Mouse (Mus musculus) small intestine, adult 2 months (tissue): Measurements from ENCODE around the gene Rras2.

Experiments used
- CTCF ChIP-seq: fragments of 200-500 bp; IDR thresholded peaks from 2 replicates; pipeline ENCODE4 v1.5.1; 2012; ENCODE audit warnings: low read depth, mild to moderate bottlenecking, control low read depth, inconsistent platforms, low read length, moderate library complexity, mixed read lengths; ENCODE audit not compliant: insufficient replicate concordance, insufficient read length; ENCODE audit errors: extremely low read depth
- POLR2A ChIP-seq: fragments of 200-500 bp; IDR thresholded peaks from 2 replicates; pipeline ENCODE4 v1.6.1; 2012; ENCODE audit warnings: low read depth, mild to moderate bottlenecking, control low read depth, inconsistent platforms, low read length, moderate library complexity

DNA sequence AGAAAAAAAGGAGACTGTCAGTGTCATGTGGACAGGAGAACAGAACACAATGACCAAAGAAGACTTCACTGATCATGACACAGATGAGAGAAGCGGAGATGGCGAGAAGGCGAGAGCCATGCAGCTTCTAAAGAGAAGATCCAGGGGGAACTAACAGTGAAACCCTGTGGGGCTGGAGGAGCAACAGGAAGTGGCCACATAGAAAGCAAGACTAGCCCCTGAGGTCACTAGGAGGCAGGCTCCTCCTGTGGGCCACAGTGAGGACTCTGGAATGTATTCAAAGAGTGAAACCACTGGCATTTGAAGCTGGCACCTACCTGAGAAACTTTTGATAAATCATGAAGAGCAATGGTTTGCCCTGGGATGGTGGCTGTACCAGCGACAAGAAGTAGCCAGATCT lies 38.2 kb downstream of the Rras2 start:
- no peak for TF ChIP-seq CTCF
- TF ChIP-seq POLR2A, result no peak
